Mouse (Mus musculus) thymus, adult 2 months (tissue): ENCODE measurements around the gene Ets1.

ENCODE experiments used
- CTCF ChIP-seq: fragments of 200-500 bp; IDR thresholded peaks from 2 replicates; pipeline ENCODE4 v1.5.1; 2012; ENCODE audit warnings: mild to moderate bottlenecking, control low read depth, low read length, moderate library complexity, borderline replicate concordance; ENCODE audit not compliant: control insufficient read depth, poor library complexity, insufficient read depth; ENCODE audit errors: extremely low read depth
- POLR2A ChIP-seq: fragments of 200-500 bp; IDR thresholded peaks from 2 replicates; pipeline ENCODE4 v1.6.1; 2012; ENCODE audit warnings: mild to moderate bottlenecking, low read length, control low read depth, moderate library complexity; ENCODE audit not compliant: control insufficient read depth, poor library complexity, insufficient read depth; ENCODE audit errors: extremely low read depth

DNA sequence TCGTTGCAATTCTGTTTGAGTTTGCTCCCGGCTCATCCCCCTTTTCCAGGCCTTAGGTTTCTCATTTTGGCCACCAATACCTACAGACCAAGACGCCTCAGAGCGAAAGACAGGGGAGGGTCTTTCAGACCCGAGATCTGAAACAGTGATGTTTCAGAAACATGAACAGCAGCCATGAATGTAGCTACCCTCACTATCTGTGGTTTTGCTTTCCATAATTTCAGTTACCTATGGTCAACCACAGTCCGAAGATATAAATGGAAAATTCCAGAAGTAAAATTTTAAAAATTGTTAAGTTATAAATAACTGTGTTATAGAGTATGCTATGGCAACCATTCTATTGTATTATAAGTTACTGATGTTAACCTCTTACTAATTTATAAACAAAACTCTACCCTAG lies 20.6 kb upstream of the Ets1 start:
- TF ChIP-seq POLR2A (no peak), CTCF (no peak)
